Mouse (Mus musculus): ENCODE data around the gene Uap1.
"Not testable (repeated sequence)": the region's sequence is repeated elsewhere in the genome, so short reads cannot be mapped to it uniquely, and the experiment has no call there.

Gene Uap1

DNA sequence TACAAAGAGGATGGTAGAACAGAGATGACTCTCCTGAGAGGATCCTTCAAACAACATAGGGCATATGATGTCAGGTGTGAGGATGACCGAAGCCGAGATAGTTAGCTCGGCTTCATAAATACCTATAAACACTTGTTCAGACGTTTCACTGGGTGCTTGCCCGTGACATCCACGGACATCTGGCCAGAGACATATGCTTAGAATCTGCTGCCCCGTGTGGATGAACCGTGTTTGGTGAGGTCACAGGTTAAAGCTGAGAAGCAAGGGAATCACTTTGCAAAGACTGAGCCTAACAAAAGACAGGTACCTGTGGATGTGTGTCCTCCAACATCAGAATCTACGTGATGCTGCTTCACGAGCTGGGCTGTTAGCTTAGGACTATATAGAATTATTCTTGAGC lies 62.5 kb downstream of the Uap1 start:
- no peak for DNase-seq (ENCODE audit: inconsistent ontology term)

DNA sequence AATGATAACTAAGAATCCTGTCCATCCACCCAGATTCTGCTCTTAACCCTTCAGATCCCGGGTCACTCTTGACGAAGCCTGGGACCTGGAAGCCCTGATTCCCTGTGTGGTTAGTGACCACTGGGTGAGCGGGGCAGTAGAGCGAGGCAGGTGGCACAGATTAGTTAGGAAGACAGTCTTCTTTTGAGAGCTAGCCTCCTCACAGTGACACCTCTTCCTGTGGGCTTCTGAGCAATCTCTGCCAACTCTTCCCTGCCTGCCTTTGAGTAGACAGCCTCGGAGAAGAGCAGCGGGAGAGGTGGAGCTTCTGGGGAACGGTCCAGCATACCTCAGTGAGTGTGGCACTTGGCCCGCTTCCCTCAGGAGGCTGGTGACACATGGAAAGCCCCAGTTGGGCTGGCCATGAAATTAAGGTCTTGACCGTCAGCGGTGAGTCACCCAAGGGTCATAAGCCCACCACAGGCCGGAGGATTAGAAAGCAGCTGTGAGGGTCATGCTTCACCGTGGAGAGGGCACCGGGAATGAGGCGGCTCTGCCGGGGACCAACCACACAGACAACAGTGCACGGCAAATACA lies 63.0 kb downstream of the Uap1 start:
- DNase-seq (ENCODE audit: inconsistent ontology term) = peak; percentile 77

DNA sequence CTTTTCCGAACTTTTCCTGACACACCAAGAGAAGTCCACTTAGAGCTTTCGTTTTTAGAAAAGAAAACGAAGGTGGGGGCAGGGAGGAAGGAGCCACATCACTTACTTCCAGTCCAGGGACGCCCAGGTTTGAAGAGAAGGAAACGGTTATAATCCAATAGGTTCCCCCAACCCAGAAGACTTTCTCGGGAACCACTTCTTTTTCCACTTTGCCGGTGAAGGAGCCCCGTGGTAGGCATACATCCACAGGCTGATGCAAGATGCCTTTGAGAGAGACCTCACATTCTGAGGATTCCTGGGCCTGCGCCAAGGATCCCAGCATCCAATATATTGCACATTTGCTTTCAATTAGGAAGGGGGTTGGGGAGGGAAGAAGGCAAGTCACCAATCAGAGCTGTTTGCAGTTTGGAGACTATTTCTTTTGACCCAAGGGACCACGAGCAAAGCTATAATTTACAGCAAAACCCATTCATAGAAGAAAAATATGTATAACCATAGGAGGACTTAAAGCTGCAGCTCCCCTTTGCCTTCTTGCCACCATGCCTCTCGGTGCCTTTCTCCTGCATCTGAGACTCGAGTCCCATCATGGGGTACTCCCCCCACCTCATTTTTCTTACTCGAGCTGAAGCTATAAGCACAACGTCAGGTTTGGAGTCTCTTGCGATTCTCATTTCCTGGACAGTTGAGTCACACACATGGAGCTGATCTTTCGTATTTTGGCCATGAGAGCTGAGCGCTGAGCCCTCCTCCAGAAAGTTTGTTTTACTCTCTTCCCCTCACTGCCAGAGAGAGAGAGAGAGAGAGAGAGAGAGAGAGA lies 64.0 kb downstream of the Uap1 start, which contains the start of gene Ddr2:
Ddr2 (minus strand) TSS at position 247 of the 817 bp plus-strand sequence.
- DNase-seq (ENCODE audit: inconsistent ontology term) = peak; percentile 82

DNA sequence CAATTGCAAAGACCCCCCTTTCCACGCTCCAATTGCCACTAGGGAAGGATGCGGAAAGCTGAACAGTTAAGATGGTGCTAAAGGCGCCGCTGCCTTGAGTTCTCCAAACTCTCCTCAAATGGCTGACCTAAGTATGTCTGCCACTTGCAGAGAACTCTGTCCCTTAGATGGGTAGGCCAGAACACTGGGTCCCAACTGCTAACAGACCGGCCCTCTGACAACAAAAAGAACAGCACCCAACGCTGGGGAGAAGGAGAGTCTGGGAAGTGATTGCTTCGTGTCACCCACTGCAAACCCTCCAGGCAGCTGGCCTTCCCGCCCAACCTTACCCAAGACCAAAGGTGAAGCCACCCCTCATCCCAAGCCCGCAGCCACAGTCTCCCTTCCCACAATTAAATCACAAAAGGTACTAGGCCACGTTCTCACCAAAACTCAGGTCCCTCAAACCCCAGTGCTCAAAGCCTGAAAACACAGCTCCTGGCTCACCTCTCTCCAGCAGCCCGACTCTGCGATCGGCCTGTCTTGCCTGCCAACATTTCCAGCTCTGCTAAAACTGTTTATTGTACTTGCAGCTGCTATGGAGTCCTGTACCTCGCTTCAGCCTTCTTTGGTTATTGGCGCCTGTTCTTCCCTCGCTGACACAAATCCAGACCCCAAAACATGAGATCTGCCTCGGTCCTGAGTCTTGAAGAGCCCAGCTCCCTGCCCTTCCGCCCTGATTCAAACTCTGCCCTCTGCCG lies 64.8 kb downstream of the Uap1 start:
- peak; percentile 16 for DNase-seq (ENCODE audit: inconsistent ontology term)

DNA sequence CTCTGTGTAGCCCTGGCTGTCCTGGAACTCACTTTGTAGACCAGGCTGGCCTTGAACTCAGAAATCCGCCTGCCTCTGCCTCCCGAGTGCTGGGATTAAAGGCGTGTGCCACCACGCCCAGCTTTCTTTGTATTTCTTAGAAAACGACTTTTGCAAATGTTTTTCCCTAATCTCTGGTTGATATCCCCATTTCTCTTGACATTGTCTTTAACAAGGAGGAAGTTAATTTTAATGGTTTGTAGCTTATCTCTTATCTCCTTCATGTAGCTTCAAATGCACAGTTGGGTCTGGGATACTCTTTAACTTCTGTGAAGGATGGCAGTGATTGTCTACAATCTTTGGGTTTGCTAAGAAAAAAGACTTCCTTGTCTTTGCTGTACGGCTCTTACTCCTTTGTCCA lies 71.9 kb downstream of the Uap1 start:
- not testable (repeated sequence) for DNase-seq (ENCODE audit: inconsistent ontology term)

All from Muller cell, postnatal 12 days (primary cell).